Mouse (Mus musculus): Measurements from ENCODE around the gene Cep78.

DNA sequence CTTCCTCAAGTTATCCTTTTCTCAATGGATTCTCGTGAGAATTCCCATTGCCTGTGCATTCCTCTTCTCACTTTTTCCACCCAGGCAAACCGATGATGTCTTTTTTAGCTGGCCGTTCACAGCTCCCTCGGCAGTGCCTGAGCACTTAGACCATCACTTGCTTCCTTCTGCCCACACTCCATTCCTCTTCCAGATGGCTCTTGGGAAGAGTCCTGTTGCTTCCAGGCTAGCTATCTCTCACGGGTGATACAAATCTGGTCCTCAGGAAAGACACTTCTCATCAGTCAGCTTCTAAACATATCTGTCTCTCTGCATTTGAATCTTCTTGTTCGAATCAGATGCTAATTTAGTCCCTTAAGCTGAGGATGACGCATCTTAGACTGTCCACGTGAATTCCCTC, 22.3 kb upstream of the Cep78 start:
- no peak for TF ChIP-seq EP300 (optimal IDR thresholded peaks at IDR 0.05)
- no peak for TF ChIP-seq CTCF (IDR thresholded peaks at IDR 0.05; ENCODE audit: low read depth)
